Mouse (Mus musculus): ENCODE results near the gene Tnni3k. TPM values are rescaled to one million over a fixed set of nuclear protein-coding genes. Genes with fewer than 3 reads are reported as not detected.

Tnni3k gene
- polyA plus RNA-seq, 3 experiments from 2014 or later = not detected

DNA sequence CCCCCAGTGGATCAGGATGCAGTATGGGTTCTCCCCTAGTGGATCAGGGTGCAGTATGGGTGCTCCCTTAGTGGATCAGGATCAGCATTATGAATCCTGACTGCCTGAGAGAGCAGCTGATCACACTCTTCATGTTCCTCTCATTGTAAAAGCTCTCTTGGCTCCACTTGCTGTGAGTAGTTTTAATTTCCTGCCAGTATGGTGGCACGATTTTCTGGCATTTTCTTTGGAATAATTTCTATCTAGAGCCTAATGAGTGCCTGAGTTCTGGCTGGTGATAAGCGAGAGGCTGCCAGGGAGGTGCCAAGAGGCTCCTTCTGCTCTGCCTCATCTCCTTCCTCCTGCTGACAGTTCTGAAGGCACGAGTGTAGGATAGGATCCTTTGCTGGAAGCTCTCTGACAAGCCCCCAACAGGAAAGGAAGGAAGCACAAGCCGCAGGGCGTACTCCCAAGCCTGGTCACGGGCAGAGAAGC is 109.5 kb downstream of the Tnni3k start:
- no peak for ATAC-seq

DNA sequence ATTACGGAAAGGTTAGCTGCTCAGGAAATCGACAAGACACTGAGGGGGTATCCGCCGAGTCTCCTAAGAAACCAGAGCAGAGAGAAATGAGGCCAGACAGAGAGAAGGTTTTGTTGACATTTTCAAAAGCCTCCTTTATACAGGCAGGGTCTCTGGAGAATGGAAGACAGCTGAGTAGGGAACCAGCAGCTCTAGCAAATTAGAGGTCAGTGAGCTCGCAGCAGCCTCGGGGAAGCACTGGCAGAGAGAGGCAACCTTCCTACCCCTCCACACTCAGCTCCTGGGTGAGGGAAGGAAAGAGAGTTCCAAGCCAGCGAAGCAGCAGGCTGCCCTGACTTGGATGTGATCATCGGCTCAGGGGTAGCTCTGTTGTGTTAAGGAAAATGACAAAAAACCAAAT is 127.5 kb downstream of the Tnni3k start:
- no peak for ATAC-seq

DNA sequence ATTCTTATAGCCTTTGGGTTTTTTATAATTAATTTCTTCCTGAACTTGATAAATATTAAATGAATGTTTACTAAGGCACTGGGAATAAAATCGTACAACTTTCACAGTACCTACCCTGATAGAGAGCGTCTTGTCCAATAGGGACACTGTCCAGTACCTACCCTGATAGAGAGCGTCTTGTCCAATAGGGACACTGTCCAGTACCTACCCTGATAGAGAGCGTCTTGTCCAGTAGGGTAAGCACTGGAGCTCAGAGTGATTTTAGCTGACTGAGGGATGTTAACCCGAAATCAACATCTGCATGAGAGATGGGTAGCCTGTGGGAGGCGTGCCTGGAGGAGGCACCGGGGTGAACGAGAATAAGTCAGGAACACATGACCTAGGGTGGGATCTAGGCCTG is 130.3 kb downstream of the Tnni3k start:
- no peak for ATAC-seq

GRCm38 (mm10) chr3:154915566-154915965 is 139.6 kb downstream of the Tnni3k start:
- no peak for ATAC-seq

GRCm38 (mm10) chr3:154913641-154914040 is 141.6 kb downstream of the Tnni3k start:
- no peak for ATAC-seq

DNA sequence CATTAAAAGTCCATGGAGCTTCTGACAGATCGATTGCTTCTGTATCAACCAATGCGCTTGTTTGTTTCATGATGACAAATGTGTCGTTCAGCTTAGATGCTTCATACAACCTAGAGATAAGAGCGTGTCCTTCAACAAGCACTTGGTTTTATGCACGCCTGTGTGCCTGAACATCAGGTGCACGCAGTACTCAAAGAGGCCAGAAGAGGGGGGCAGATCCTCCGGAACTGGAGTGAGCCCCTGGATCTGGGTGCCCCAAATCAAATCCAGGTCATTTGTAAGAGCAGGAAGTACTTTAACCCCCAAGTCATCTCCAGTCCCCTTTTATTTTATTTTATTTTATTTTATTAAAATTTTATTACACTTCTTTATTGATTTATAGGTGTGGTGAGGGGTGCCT is 158.5 kb downstream of the Tnni3k start:
- no peak for ATAC-seq

- no peak for ATAC-seq
These were observed 162.0 kb downstream of the Tnni3k start for GRCm38 (mm10) chr3:154893225-154893624.

DNA sequence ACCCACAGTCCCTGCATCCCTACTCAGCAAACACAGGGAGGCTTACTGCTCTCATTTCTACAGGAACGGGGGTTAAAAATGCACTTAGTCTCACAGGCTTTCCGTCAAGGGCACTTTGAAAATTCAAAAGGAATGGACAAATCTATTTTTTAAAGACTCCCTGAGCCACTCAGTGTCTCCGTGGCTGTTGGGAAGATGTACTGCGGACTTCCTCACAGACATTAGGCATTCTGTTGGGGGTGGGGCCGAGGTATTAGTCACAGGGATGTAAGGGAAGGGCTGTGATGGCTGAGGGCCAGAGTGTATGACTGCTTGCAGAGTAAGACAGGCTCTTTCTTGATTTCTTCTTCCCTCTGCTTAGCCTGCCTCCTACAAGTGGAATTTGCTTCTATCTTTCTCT is 169.8 kb downstream of the Tnni3k start:
- ATAC-seq = no peak

DNA sequence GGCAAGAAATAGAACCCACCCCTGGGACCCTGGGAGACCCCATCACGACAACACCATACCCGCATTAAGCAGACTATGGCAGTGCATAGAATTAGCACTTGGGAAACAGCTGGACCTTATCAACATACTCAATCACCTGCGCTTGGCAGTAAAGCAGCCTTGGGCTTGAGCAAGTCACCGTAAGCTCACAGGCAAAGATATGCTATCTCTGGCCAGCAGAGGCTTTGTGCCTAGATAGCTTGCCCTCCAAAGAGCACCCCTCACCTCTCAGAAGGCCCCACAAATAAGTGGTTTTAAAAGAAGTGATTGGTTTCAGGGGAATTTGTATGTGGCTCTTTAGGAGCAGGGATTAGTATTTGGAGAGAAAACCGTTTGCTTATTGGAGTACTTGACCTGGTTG is 170.2 kb downstream of the Tnni3k start:
- no peak for ATAC-seq

DNA sequence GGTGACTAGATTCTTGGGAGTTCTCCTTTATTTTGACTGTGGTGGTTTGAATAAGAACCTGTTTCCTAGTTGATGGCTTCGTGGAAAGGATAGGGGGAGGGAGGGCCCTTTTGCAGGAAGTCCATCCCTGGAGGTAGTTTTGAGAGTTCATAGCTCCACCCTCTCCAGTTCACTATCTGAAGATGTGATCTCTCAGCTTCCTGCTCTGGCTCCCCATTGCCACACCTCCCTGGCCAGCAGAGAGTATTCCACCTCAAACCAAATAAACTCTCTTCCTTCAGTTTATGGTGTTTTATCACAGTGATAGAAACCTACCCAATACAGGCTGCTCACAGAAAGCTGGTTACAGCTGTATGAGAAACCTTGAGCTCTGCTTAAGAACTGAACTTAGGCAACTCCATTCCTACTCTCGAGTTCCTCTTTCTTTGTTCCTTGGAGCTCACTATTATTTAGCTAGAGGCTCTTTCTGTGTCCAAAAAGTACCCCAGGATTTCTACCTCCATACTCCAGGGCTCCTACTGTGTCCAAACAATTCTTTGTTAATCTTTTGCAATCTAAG is 173.7 kb downstream of the Tnni3k start:
- ATAC-seq = no peak

DNA sequence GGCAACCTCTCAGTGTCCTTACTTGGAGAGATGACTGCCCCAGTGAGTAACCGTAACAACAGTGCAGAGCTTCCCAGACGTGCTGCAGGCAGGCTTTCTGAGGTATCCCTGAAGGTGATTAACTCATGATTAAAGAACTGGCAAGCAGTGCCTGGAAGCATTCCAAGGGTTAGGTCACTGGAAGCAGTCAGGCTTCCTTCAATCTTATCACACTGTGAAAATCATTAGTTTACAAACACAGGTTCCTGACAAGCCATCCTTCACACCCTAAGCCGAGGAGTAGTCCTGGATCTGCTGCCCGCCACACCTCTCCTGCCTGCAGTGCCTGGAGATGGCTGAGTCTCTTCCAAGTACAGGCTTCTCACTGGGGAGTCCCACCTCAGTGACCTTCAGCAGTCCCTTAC is 174.7 kb downstream of the Tnni3k start:
- no peak for ATAC-seq

- no peak for ATAC-seq
These were observed 175.1 kb downstream of the Tnni3k start for GRCm38 (mm10) chr3:154880108-154880507.

- ATAC-seq = no peak
These were observed 175.7 kb downstream of the Tnni3k start for GRCm38 (mm10) chr3:154879515-154879914.

GRCm38 (mm10) chr3:154879080-154879479 is 176.1 kb downstream of the Tnni3k start:
- no peak for ATAC-seq

DNA sequence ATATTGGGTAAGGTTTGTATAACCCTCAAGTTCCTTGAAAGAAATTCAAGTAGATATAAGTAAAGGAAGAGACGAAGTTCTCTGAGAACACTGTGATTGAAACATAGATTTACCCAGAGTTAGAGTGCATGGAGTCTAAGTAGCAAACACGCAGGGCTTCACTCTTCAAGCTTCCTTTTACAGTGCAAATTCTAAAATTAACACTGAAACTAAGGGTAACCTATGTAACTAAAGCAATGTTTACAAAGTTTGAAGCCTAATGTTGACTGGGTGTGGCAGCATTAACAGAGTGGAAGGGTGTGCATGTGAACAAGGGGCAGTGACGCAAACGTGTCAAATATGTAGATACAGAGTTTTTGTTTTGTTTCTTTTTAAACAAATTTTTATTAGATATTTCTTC is 186.4 kb downstream of the Tnni3k start:
- ATAC-seq = no peak

- no peak for ATAC-seq
These were observed 193.3 kb downstream of the Tnni3k start for GRCm38 (mm10) chr3:154861921-154862320.

GRCm38 (mm10) chr3:154859721-154860120 is 195.5 kb downstream of the Tnni3k start:
- no peak for ATAC-seq

DNA sequence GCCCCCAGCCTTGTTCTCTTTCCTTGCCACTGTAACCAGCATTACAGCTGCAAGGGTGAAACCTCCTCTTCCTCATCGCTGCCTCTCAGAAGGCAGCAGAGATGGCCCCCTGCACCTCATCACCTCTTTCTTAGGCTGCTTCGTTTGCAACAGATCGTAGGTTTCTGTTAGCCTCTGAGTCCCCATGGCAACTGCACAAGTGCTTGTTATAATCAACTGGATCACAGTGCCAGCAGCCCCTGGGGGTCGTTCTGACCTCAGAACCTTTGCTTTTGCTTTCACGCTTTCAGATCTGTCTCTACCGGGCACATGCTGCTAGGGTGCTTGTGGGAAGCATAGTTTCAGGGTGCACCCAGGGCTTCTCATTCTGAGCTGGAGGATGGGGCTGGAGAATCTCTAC is 201.9 kb downstream of the Tnni3k start:
- ATAC-seq = no peak

DNA sequence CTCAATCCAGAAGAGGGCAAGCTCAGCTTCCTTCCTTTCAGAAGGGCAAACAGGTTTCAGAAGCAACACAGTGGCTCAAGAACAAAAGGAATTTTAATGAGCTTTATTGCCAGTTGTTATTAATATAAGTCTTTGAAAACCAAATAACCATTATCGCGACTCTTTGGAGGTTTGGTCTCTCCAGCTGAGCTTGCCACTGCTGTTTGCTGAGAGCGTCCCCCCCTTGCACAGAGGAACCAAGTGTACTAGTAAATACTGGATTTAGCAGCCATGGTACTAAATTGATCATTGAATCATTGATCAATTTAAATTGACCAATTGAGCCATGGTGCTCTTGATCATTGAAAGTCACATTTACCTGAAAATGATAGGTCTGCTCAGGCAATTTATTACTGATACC is 202.9 kb downstream of the Tnni3k start:
- no peak for ATAC-seq

- no peak for ATAC-seq
These were observed 213.0 kb downstream of the Tnni3k start for GRCm38 (mm10) chr3:154842247-154842646.

GRCm38 (mm10) chr3:154841076-154841475 is 214.1 kb downstream of the Tnni3k start:
- no peak for ATAC-seq

DNA sequence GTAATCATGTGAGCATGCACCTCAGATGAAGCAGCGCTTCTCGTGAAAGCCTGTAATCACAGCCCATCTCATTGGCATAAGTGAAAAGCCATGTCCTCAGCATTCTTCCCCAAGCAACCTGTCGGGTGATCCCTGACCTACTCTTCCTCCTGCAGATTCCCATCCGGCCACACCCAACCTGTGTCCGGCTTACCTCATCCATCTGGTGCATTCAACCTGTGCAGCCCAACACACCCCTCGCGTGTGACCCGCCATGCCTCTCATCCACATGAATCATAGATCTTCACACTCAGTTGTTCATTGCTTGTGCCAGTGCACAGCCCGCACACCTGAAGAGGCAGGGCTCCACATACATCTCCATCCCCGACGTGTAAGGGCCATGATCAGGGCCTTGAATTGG is 217.3 kb downstream of the Tnni3k start:
- ATAC-seq = no peak

DNA sequence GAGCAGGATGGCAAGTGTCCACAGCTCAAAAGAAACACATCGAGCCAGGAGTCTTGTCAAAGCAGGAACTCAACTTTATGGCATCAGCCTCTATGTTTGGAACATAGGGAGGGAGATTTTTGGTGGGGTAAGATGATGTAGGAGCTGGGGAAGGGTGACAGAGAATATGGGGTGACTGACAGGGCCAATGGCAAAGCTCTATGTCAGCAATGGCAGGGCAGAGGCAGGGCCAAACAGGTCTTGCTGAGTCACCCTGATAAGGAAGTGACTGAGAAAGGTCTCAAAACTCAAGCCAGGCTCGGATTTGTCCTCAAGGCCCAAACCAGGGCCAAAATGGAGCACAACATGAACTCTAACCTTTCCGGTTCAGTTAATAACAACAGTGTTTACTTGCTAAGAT is 219.1 kb downstream of the Tnni3k start:
- ATAC-seq = no peak

GRCm38 (mm10) chr3:154834373-154834772 is 220.8 kb downstream of the Tnni3k start:
- no peak for ATAC-seq

DNA sequence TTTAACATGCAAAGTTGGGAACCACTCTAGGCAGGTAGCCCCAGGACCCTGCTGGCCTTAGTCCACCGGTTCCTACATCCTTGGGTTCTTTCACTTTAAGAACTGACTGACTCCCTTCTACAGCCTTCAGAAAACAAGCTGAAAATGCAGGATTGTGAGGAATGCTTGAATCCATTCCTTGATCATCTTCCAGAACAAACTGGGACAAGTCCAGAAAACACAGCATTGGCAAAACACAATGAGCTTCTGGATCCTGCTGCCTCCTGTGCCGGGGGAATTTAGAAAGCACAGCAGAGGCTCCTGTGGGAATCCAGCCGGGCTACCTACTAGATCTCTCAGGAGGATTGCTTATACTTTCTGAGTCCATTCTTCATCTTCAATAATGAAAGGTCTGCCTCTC is 229.5 kb downstream of the Tnni3k start:
- no peak for ATAC-seq

All from inflammation-experienced regulatory T-cells, adult 6 months (primary cell).